Mouse (Mus musculus) cerebellum, postnatal 10 days (tissue): Measurements from ENCODE around the gene Simc1.

Source experiments
- DNase-seq, 2 experiments: peaks; one replicate each; pipeline ENCODE4 v3.0.0; 2021; ENCODE audit warnings: mixed read lengths in 2 of 2

Gene Simc1

GRCm38 (mm10) chr13:54589996-54590951 lies 86.7 kb downstream of the Simc1 start, which contains the start of the genes Nop16 and Higd2a:
Gene Nop16, minus strand, starts transcription at chr13:54590090.
Gene Higd2a, plus strand, starts transcription at chr13:54590207.
- peak; percentile 97 to 98 for DNase-seq

DNA sequence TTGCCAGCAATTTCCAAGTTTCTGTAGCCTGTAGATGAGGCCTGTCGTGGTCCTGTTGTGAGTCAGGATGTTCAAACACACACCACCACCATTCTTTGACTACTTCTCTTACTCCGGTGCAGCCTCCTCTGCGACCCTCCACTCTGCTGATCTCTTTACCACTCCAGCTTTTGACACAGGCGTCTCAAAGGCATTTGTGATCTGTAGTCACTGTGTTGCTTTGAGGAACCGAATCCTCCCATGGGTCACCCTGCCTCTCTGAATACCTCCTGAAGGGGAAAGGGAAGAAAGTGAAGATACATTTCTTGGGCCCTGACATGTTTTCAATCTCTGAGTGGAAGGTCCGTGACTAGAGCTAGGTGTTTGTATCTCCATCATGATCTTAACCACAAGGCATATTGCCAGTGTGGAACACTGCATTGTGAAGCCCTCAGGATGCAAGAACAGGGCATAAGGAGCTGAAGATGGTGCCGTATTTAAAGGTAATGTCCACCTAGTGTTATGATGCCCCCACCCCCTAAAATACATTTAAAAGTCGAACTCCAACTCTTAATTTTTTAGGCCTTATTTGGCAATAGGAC lies 88.3 kb downstream of the Simc1 start:
- no peak for DNase-seq

- DNase-seq, result no peak
Observed at GRCm38 (mm10) chr13:54593617-54594016, 90.0 kb downstream of the Simc1 start.

- no peak for DNase-seq
Observed at GRCm38 (mm10) chr13:54596107-54596690, 92.6 kb downstream of the Simc1 start.

DNA sequence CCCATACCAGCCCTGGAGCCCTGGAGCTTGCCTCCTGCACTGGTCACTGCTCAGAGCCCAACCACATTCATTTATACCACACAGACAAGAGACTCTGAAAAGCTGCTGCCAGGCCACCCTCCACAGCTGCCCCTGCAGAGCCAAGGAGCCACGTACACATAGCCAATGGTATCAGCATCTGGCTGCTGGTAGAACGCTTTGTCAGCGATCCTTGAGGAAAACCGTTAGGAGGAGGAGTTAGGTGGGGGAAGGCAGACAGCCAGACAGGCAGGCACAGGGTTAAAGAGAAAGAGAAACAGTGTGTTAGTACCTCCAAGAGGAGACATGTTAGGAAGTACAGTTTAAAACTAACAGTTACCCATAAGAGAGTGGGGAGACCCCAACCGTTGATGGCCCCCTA lies 93.3 kb downstream of the Simc1 start:
- DNase-seq, result no peak

- peak; percentile 51 to 61 for DNase-seq
Observed at GRCm38 (mm10) chr13:54598622-54599143, 95.1 kb downstream of the Simc1 start.
